Mouse (Mus musculus) kidney, adult 2 months (tissue): ENCODE measurements around the gene Chrm4.

Experiments
- CTCF ChIP-seq: fragments of 200-500 bp; conservative IDR thresholded peaks from 2 replicates; pipeline ENCODE4 v1.5.1; 2011; ENCODE audit warnings: low read depth, mild to moderate bottlenecking, control low read depth, low read length, moderate library complexity, mixed read lengths; ENCODE audit not compliant: insufficient read depth, insufficient read length
- POLR2A ChIP-seq: fragments of 200-500 bp; IDR thresholded peaks from one replicate; pipeline ENCODE4 v1.6.1; 2011; ENCODE audit warnings: low read depth, low read length, control low read depth

- no peak for TF ChIP-seq CTCF
- no peak for TF ChIP-seq POLR2A
Measured at GRCm38 (mm10) chr2:91928534-91929350, 1.7 kb downstream of the Chrm4 start.
